Mouse (Mus musculus) heart, embryonic 10.5 days (tissue): ENCODE data around the gene Ehhadh. TPM values are rescaled to one million over a fixed set of nuclear protein-coding genes. Genes with fewer than 3 reads are reported as not detected.

Source experiments
- DNase-seq: peaks from one replicate; pipeline ENCODE4 v3.0.0-alpha.2; 2017; ENCODE audit warnings: low spot score
- H3K27ac ChIP-seq: fragments of 300-500 bp; sonication (generic); 2 replicates; pipeline ENCODE4 v1.5.1; 2016; ENCODE audit warnings: mild to moderate bottlenecking
- H3K27me3 ChIP-seq: fragments of 300-500 bp; sonication (generic); 2 replicates; pipeline ENCODE4 v1.6.1; 2016; ENCODE audit warnings: mild to moderate bottlenecking; ENCODE audit not compliant: poor library complexity, insufficient read depth, severe bottlenecking
- H3K36me3 ChIP-seq: fragments of 300-500 bp; sonication (generic); 2 replicates; pipeline ENCODE4 v1.6.1; 2016; ENCODE audit warnings: mild to moderate bottlenecking, moderate library complexity
- H3K4me1 ChIP-seq: fragments of 300-500 bp; sonication (generic); 2 replicates; pipeline ENCODE4 v1.6.1; 2016; ENCODE audit warnings: mild to moderate bottlenecking
- H3K4me3 ChIP-seq: fragments of 300-500 bp; sonication (generic); 2 replicates; pipeline ENCODE4 v1.5.1; 2016; ENCODE audit warnings: mild to moderate bottlenecking, moderate library complexity
- H3K9me3 ChIP-seq: fragments of 300-500 bp; sonication (generic); 2 replicates; pipeline ENCODE4 v1.6.1; 2016; ENCODE audit warnings: mild to moderate bottlenecking, moderate library complexity
- WGBS: fragments of 180-500 bp; shearing (Covaris S2); methylation state at CpG from one replicate; pipeline ENCODE4 v1.1.7; 2016; 5-methylcytosine and 5-hydroxymethylcytosine counted together
- polyA plus RNA-seq: library from polyadenylated mRNA; unstranded; fragments of >200 nt; fragmentation: Nextera tagmentation; extraction: Ambion mirVana; gene quantifications from 2 replicates; pipeline ENCODE4 v1.2.1, GENCODE M21; 2016

Gene Ehhadh
- polyA plus RNA-seq, 1 experiment from 2014 or later: 2.3 TPM

DNA sequence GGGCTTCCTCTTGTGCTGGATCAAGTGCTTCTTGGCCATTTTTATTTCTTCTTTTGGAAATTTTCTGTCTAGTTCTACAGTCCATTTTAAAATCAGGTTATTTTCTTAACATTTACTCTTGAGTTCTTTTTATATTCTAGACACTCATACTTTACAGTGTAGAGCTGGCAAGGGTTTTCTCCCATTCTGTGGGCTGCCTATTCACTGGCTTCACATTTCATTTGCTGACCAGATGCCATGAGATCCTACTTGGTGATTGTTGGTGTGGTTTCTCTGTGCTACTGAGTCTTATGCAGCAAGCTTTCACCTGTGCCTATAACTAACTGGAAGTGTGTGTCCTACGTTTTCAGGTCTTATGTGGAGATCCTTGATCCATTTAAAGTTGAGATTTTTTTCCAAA is 29.2 kb downstream of the Ehhadh start:
- Histone ChIP-seq H3K4me3 (no peak overlapping the region), H3K9me3 (no peaks in the 10 kb centered on the region), H3K4me1 (no peaks in the 10 kb centered on the region), H3K27me3 (no peaks in the 10 kb centered on the region), H3K27ac (no peak overlapping the region), H3K36me3 (no peaks in the 10 kb centered on the region)
- WGBS: 83% methylated on average over 1 of the region's 1 CpGs
- no peak for DNase-seq

DNA sequence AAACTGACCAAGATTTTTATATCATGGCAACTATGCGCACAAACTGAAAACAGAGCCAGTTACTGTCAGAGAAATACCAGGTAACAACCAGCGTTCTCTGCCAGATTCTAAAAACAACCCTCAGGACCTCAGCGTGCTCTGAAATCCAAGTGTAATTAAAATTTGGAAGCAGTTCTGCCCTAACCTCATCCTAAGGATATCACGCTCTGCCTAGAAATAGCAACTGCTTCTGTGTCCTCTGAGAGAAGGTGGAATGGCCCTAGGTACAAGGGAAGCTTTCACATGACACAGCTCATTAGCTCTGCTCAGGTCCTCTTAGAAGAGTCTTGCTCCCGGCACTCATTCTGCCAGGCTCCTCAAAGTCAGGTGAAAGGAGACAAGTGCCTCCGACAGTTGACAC is 44.2 kb downstream of the Ehhadh start:
- 84% methylated on average over 6 of the region's 6 CpGs for WGBS
- H3K27ac ChIP-seq: no peak overlapping the region
- H3K36me3 ChIP-seq: no peaks in the 10 kb centered on the region
- H3K27me3 ChIP-seq: no peaks in the 10 kb centered on the region
- DNase-seq: no peak
- no peak overlapping the region for H3K4me3 ChIP-seq
- H3K9me3 ChIP-seq: no peaks in the 10 kb centered on the region
- no peaks in the 10 kb centered on the region for H3K4me1 ChIP-seq

DNA sequence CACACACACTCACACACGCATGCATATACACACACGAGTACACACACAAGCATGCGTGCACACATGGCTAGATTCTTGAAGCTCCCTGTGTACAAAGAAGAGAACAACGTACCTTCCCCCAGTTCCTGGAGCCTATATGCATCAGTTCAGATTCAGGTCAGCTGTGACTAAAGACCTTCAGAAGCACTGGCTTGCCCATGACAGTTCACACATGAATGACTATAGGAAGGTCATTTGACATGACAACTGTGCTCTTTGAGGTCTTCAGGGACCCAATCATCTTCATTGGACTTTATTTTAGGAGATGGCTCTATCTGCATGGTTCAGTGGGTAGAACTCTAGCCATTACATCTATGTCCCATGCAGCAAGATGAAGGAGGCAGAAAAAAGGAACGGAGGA is 44.7 kb downstream of the Ehhadh start:
- no peak overlapping the region for H3K4me3 ChIP-seq
- H3K27ac ChIP-seq: no peak overlapping the region
- WGBS: 91% methylated on average over 5 of the region's 5 CpGs
- H3K27me3 ChIP-seq: no peaks in the 10 kb centered on the region
- H3K36me3 ChIP-seq: no peaks in the 10 kb centered on the region
- H3K4me1 ChIP-seq: no peaks in the 10 kb centered on the region
- no peak for DNase-seq
- H3K9me3 ChIP-seq: no peaks in the 10 kb centered on the region

DNA sequence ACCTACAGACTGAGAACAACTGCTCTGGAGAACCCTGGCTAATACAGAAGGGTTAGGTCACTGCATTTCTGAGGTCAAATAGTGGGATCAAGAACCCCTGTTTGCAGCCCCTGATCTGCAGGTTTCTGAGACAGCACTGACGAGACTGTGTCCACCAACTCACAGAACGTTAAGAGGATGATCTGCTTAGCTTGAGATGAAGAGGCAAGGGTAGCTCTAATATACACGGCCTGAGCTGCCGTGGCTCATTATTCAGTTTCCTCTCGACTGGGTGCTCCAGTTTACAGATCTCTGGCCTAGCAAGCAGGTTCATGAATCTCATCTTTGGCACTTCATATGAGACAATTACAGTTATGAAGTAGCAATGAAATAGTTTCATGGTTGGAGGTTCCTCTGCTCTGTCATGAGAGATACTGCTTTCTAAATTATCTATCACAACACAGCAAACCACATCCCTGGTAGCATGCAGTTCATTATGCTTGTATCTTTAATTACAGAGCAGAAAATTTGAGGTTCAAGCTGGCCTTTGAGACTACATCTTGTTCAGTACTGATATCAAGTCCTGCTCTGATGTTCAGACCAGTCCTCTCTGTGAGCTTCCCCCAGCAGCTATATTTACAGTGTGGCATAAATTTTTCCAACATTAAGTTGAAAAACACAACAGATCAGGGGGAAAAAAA is 45.3 kb downstream of the Ehhadh start:
- Histone ChIP-seq H3K4me3 (no peak overlapping the region), H3K9me3 (no peaks in the 10 kb centered on the region), H3K36me3 (no peaks in the 10 kb centered on the region), H3K27ac (no peak overlapping the region), H3K27me3 (no peaks in the 10 kb centered on the region), H3K4me1 (no peaks in the 10 kb centered on the region)
- no peak for DNase-seq
- 83% methylated on average over 5 of the region's 5 CpGs for WGBS

DNA sequence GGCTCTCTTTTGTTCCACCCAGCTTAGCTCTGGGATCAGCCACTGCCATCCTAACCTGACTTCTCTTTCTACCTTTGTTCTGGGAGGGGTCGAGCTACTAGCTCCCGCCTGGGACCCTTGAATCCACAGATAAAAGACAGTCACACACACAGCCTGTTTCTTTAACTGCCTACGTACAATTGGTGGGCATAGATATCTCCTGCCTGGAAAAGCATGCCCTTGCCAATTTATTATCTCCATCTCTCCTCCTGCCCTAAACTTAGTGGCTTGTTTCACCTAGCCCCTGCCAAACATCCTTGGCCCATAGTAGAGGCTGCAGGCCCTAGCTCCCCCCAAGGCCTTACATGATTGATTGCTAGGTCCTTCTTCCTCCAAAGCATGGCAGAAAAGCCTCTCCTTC is 46.1 kb downstream of the Ehhadh start:
- Histone ChIP-seq H3K36me3 (no peaks in the 10 kb centered on the region), H3K4me3 (no peak overlapping the region), H3K4me1 (no peaks in the 10 kb centered on the region), H3K9me3 (no peaks in the 10 kb centered on the region), H3K27me3 (no peaks in the 10 kb centered on the region), H3K27ac (no peak overlapping the region)
- 75% methylated on average over 3 of the region's 3 CpGs for WGBS
- DNase-seq: no peak

DNA sequence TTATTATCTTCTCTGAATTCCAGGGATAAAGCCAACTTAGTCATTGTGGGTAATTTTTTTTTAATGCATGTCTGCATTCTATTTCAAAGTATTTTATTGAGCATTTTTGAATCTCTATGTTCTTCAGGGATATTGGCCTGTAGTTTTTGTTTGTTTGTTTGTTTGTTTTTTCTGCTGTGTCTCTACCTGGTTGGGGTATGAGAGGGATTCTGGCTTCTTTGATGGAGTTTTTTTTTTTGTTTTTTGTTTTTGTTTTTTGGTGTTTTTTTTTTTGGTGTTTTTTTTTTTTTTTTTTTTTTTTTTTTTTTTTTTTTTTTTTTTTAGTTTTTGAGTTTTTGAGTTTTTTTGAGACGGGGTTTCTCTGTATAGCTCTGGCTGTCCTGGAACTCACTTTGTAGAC is 52.0 kb downstream of the Ehhadh start:
- Histone ChIP-seq H3K36me3 (no peaks in the 10 kb centered on the region), H3K27me3 (no peaks in the 10 kb centered on the region), H3K9me3 (no peaks in the 10 kb centered on the region), H3K27ac (no peak overlapping the region), H3K4me3 (no peak overlapping the region), H3K4me1 (no peaks in the 10 kb centered on the region)
- WGBS: 88% methylated on average over 1 of the region's 1 CpGs
- DNase-seq: no peak

DNA sequence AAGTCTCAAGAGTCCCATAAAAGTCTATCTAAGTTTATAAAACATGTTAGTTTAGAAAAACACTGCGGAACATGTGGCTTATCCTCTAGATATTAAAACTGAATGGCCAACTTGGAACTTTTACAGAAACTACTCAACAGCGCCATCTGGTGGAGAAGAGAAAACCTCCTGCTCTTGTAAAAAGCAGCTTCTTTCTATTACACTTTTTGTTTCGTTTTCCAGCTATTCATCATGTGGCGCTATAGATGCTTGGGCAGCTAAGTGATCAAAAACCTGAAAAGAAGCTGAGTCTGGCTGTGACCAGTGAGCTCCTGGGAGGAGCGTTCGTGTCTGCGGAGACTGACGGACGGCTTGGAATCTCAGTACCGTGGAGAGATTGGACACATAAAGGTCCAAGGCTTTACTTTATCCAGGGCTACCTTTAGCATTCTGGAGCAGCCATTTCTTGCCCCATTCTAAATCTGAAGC is 59.7 kb downstream of the Ehhadh start:
- Histone ChIP-seq H3K36me3 (no peaks in the 10 kb centered on the region), H3K9me3 (no peaks in the 10 kb centered on the region), H3K4me3 (peak overlapping the region; percentile 32; the same call in 1 of the 2 replicates), H3K4me1 (no peaks in the 10 kb centered on the region), H3K27ac (no peak overlapping the region), H3K27me3 (no peaks in the 10 kb centered on the region)
- DNase-seq: no peak
- WGBS: 55% methylated on average over 10 of the region's 10 CpGs

DNA sequence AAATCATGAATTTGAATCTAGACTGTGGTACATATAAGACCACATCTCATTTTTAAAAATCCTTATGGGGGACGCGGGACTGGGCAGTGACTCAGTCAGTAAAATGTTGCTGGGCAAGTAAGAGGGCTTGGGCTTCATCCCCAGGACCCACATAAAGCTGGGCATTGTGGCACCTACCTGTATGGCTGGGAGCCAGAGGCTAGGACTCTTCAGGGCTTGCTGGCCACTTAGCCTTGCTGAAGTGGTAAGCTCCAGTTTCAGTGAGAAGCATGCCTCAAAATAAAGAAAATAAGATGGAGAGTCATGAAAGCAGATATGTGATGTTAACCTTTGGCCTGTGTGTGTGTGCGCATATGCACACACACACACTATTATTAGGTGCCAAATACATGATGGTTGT is 60.2 kb downstream of the Ehhadh start:
- Histone ChIP-seq H3K27me3 (no peaks in the 10 kb centered on the region), H3K4me1 (no peaks in the 10 kb centered on the region), H3K27ac (no peak overlapping the region), H3K36me3 (no peaks in the 10 kb centered on the region), H3K9me3 (no peaks in the 10 kb centered on the region), H3K4me3 (no peak overlapping the region)
- no peak for DNase-seq
- WGBS: 85% methylated on average over 3 of the region's 3 CpGs

GRCm38 (mm10) chr16:21724261-21724660 is 63.3 kb downstream of the Ehhadh start:
- Histone ChIP-seq H3K9me3 (no peaks in the 10 kb centered on the region), H3K36me3 (no peaks in the 10 kb centered on the region), H3K27me3 (no peaks in the 10 kb centered on the region), H3K27ac (no peak overlapping the region), H3K4me3 (no peak overlapping the region), H3K4me1 (no peaks in the 10 kb centered on the region)
- WGBS: 77% methylated on average over 1 of the region's 1 CpGs
- no peak for DNase-seq

DNA sequence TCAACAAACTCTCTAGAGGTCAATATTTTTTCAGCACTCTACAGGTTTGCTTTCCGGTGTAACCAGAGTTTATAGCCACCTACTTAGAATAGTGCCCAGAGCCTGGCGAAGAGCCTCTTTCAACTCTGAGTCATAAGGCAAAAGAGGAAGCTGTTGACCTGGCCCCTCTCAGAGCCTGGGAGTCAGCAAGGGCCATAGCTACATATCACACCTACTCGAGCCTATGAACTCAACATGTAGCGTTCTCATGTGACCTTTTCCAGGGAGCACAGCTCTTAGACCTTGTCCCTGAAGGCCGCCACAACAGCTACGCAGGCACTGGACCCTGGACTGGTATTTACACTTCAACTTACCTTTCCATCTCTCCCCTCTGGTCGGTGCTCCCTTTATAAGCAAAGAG is 67.8 kb downstream of the Ehhadh start:
- Histone ChIP-seq H3K27ac (no peak overlapping the region), H3K4me1 (no peaks in the 10 kb centered on the region), H3K27me3 (no peaks in the 10 kb centered on the region), H3K4me3 (no peak overlapping the region), H3K36me3 (no peaks in the 10 kb centered on the region), H3K9me3 (no peaks in the 10 kb centered on the region)
- no peak for DNase-seq
- WGBS: 84% methylated on average over 7 of the region's 7 CpGs

DNA sequence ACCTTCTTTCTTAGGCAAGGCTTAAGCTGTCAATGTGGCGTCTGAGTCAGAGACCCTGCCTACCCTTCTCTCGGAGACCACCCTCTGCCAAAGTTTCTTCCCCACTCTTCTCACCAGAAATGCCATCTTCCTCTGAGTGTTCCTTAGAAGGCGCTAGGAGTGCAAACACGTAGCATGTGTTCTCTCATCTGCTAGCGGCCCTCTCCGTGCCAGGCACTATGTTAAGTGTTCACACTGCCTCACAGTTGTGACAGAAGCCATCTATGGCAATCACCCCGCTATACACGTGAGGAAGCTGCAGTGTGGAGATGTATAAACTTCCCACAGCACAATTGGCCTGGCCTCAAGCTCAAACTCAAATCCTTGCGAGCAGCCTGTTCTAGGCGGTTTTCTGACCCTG is 73.1 kb downstream of the Ehhadh start:
- Histone ChIP-seq H3K36me3 (no peaks in the 10 kb centered on the region), H3K4me1 (peaks cover 5% of the 10 kb centered on the region; the same call in 1 of the 2 replicates), H3K27me3 (no peaks in the 10 kb centered on the region), H3K4me3 (no peak overlapping the region), H3K9me3 (no peaks in the 10 kb centered on the region), H3K27ac (no peak overlapping the region)
- 76% methylated on average over 10 of the region's 10 CpGs for WGBS
- DNase-seq: no peak

Other genes with a start within 250 kb of the Ehhadh start
- gene 2510009E07Rik, start 93.1 kb downstream of the Ehhadh start, polyA plus RNA-seq: 14.5 and 19.7 TPM in 2 replicates
- 0.48 and 0.63 TPM in 2 replicates for gene Map3k13, start 6.5 kb upstream of the Ehhadh start, polyA plus RNA-seq
- gene Tmem41a, start 159.7 kb upstream of the Ehhadh start, polyA plus RNA-seq: 35.2 and 37.1 TPM in 2 replicates
- gene Liph, start 207.9 kb upstream of the Ehhadh start, polyA plus RNA-seq: 0.54 and 0.55 TPM in 2 replicates
- 41.2 and 50.2 TPM in 2 replicates for gene Senp2, start 221.7 kb upstream of the Ehhadh start, polyA plus RNA-seq